Mouse (Mus musculus): Measurements from ENCODE around the gene Lpar5.

GRCm38 (mm10) chr6:125049678-125050077 lies 18.0 kb upstream of the Lpar5 start, which contains the start of gene Acrbp:
- TF ChIP-seq CTCF (IDR thresholded peaks at IDR 0.05; ENCODE audit: control insufficient read depth, insufficient read depth, insufficient read length) (no peak), USF1 (IDR thresholded peaks at IDR 0.05; ENCODE audit: low read depth) (no peak), MAX (IDR thresholded peaks at IDR 0.05) (no peak), MYOD1 (IDR thresholded peaks at IDR 0.05; ENCODE audit: control insufficient read depth, insufficient read length, low read depth) (no peak), CEBPB (IDR thresholded peaks at IDR 0.05; ENCODE audit: low read depth) (no peak)
